16 mouse cellular contexts compared by ENCODE assay signal in genomic region chr1:192087098-192087497, GRCm38 (mm10). TPM values are rescaled to one million over a fixed set of nuclear protein-coding genes. Genes with fewer than 3 reads are reported as not detected.
DNase-seq lines count a peak whose midpoint lies in the region; ATAC-seq and TF ChIP-seq lines count a peak whose summit lies in the region.
"Had no signal": no experiment of that assay in that cellular context is flagged by ENCODE, and none has a peak within 500 bp of the region (broad histone marks: within the 10 kb centered on the region; RNA-seq: fewer than 3 reads in every experiment).

No protein-coding gene starts in this region.

- 75% methylated on average over 4 of the region's 4 CpGs for WGBS in intestine, embryonic 16.5 days
- WGBS in intestine, embryonic 15.5 days: 77% methylated on average over 4 of the region's 4 CpGs
- 72% methylated on average over 4 of the region's 4 CpGs for WGBS in forebrain, postnatal 0 days

- peak; percentile 37 for DNase-seq in lung, postnatal 14 days
- DNase-seq in gastrocnemius, adult 18-20 months (ENCODE audit: low spot score): no peak
- DNase-seq in forebrain, postnatal 0 days: no peak
- DNase-seq: adrenal gland, adult 2 months; cerebellum, adult 9-10 months; gastrocnemius, postnatal 14 days; heart, postnatal 14 days; kidney, postnatal 25 days had no signal

- H3K9me3 ChIP-seq in intestine, embryonic 16.5 days (ENCODE audit: control insufficient read depth, low read length): no peaks in the 10 kb centered on the region
- no peaks in the 10 kb centered on the region for H3K9me3 ChIP-seq in intestine, embryonic 15.5 days
- peaks cover 5% of the 10 kb centered on the region; the same call in 1 of the 2 replicates for H3K9me3 ChIP-seq in megakaryocyte, embryonic 14.5 days
- H3K9me3 ChIP-seq in forebrain, postnatal 0 days (ENCODE audit: low read length): no peaks in the 10 kb centered on the region
- H3K9me3 ChIP-seq: forebrain, embryonic 12.5 days; hindbrain, embryonic 13.5 days; limb, embryonic 10.5 days; midbrain, embryonic 12.5 days had no signal

- peaks cover 20% of the 10 kb centered on the region for H3K4me1 ChIP-seq in intestine, embryonic 16.5 days (ENCODE audit: control insufficient read depth, insufficient read depth, low read length)
- peaks cover 20% of the 10 kb centered on the region for H3K4me1 ChIP-seq in intestine, embryonic 15.5 days (replicated peaks)
- peaks cover 66% of the 10 kb centered on the region for H3K4me1 ChIP-seq in megakaryocyte, embryonic 14.5 days
- H3K4me1 ChIP-seq in forebrain, postnatal 0 days (ENCODE audit: insufficient read depth): no peaks in the 10 kb centered on the region

- no peak for TF ChIP-seq CTCF in forebrain, postnatal 0 days (IDR thresholded peaks at IDR 0.05; ENCODE audit: low read depth)

- H3K36me3 ChIP-seq in intestine, embryonic 16.5 days (ENCODE audit: control insufficient read depth, insufficient read depth, low read length): no peaks in the 10 kb centered on the region
- H3K36me3 ChIP-seq in intestine, embryonic 15.5 days: no peaks in the 10 kb centered on the region
- peaks cover 81% of the 10 kb centered on the region for H3K36me3 ChIP-seq in megakaryocyte, embryonic 14.5 days (replicated peaks; ENCODE audit: low read length)
- H3K36me3 ChIP-seq in forebrain, postnatal 0 days (ENCODE audit: insufficient read depth): no peaks in the 10 kb centered on the region
- H3K36me3 ChIP-seq: forebrain, embryonic 12.5 days; hindbrain, embryonic 13.5 days; limb, embryonic 10.5 days; midbrain, embryonic 12.5 days had no signal

- peak; percentile 9 for ATAC-seq in intestine, embryonic 16.5 days
- ATAC-seq in intestine, embryonic 15.5 days: no peak
- no peak for ATAC-seq in megakaryocyte, adult 5-6 weeks (ENCODE audit: poor library complexity, severe bottlenecking)
- no peak for ATAC-seq in forebrain, postnatal 0 days

- no peak overlapping the region for H3K9ac ChIP-seq in intestine, embryonic 16.5 days (ENCODE audit: low read depth, low read length)
- H3K9ac ChIP-seq in intestine, embryonic 15.5 days: no peak overlapping the region
- no peak overlapping the region for H3K9ac ChIP-seq in forebrain, postnatal 0 days
- H3K9ac ChIP-seq: forebrain, embryonic 12.5 days; hindbrain, embryonic 13.5 days; midbrain, embryonic 12.5 days had no signal

- H3K4me2 ChIP-seq in intestine, embryonic 16.5 days (ENCODE audit: low read depth, low read length): no peak overlapping the region
- no peak overlapping the region for H3K4me2 ChIP-seq in intestine, embryonic 15.5 days (replicated peaks)
- H3K4me2 ChIP-seq in forebrain, postnatal 0 days (ENCODE audit: low read depth): no peak overlapping the region
- H3K4me2 ChIP-seq: forebrain, embryonic 12.5 days; hindbrain, embryonic 13.5 days; midbrain, embryonic 12.5 days had no signal

- no peaks in the 10 kb centered on the region for H3K27me3 ChIP-seq in intestine, embryonic 16.5 days (replicated peaks; ENCODE audit: control insufficient read depth, insufficient read depth, low read length)
- no peaks in the 10 kb centered on the region for H3K27me3 ChIP-seq in intestine, embryonic 15.5 days (replicated peaks)
- no peaks in the 10 kb centered on the region for H3K27me3 ChIP-seq in megakaryocyte, embryonic 14.5 days (replicated peaks)
- no peaks in the 10 kb centered on the region for H3K27me3 ChIP-seq in forebrain, postnatal 0 days (ENCODE audit: insufficient read depth, low read length)

- no peak overlapping the region for H3K27ac ChIP-seq in intestine, embryonic 16.5 days (ENCODE audit: low read length)
- H3K27ac ChIP-seq in intestine, embryonic 15.5 days: no peak overlapping the region
- H3K27ac ChIP-seq in forebrain, postnatal 0 days (ENCODE audit: low read depth, low read length): no peak overlapping the region
- H3K27ac ChIP-seq: forebrain, embryonic 12.5 days; hindbrain, embryonic 13.5 days; limb, embryonic 10.5 days; midbrain, embryonic 12.5 days had no signal

- H3K4me3 ChIP-seq in intestine, embryonic 16.5 days (ENCODE audit: low read length): no peak overlapping the region
- no peak overlapping the region for H3K4me3 ChIP-seq in intestine, embryonic 15.5 days (replicated peaks)
- peak overlapping the region; percentile 40 for H3K4me3 ChIP-seq in megakaryocyte, embryonic 14.5 days (replicated peaks)
- H3K4me3 ChIP-seq in forebrain, postnatal 0 days (ENCODE audit: low read depth, low read length): no peak overlapping the region
- H3K4me3 ChIP-seq: forebrain, embryonic 12.5 days; hindbrain, embryonic 13.5 days; limb, embryonic 10.5 days; midbrain, embryonic 12.5 days had no signal

RNA-seq across cellular contexts. Expression of gene Traf5, which starts 5.3 kb away (rescaled TPM):
- polyA plus RNA-seq in intestine, embryonic 16.5 days (2015; fragmentation: Nextera tagmentation; extraction: Ambion mirVana): 17.5 and 20.7 TPM in 2 replicates
- polyA plus RNA-seq in intestine, embryonic 15.5 days (2015; fragmentation: Nextera tagmentation; extraction: Ambion mirVana): 19.6 and 21.3 TPM in 2 replicates
- polyA plus RNA-seq in megakaryocyte, embryonic 14.5 days (2012; ENCODE audit: insufficient read depth, low replicate concordance): 3.8 and 8.2 TPM in 2 replicates
- 26.7 and 33.1 TPM in 2 replicates for total RNA-seq in megakaryocyte, adult 5-6 weeks (2015)
- total RNA-seq in megakaryocyte, adult 5-6 weeks (2017): 15.8 and 18.9 TPM in 2 replicates
- total RNA-seq in gastrocnemius, adult 18-20 months (2021): 1 to 10 TPM; 1.5 to 3.6 TPM
- total RNA-seq in forebrain, postnatal 0 days (2014; rRNA removed): 2.0 and 4.3 TPM in 2 replicates
- polyA plus RNA-seq in forebrain, postnatal 0 days (2015; fragmentation: Nextera tagmentation; extraction: Ambion mirVana): 1.2 and 1.5 TPM in 2 replicates

RNA-seq across cellular contexts. Expression of gene Rcor3, which starts 50.8 kb away (rescaled TPM):
- polyA plus RNA-seq in intestine, embryonic 16.5 days (2015; fragmentation: Nextera tagmentation; extraction: Ambion mirVana): 22.3 and 24.8 TPM in 2 replicates
- 21.4 and 25.5 TPM in 2 replicates for polyA plus RNA-seq in intestine, embryonic 15.5 days (2015; fragmentation: Nextera tagmentation; extraction: Ambion mirVana)
- polyA plus RNA-seq in megakaryocyte, embryonic 14.5 days (2012; ENCODE audit: insufficient read depth, low replicate concordance): 6.0 and 15.6 TPM in 2 replicates
- total RNA-seq in megakaryocyte, adult 5-6 weeks (2015): 22.4 and 25.1 TPM in 2 replicates
- 15.7 and 18.3 TPM in 2 replicates for total RNA-seq in megakaryocyte, adult 5-6 weeks (2017)
- total RNA-seq in gastrocnemius, adult 18-20 months (2021): 10 to 100 TPM; 25.3 to 32.8 TPM
- 30.7 and 32.6 TPM in 2 replicates for total RNA-seq in forebrain, postnatal 0 days (2014; rRNA removed)
- 35.3 and 48.0 TPM in 2 replicates for polyA plus RNA-seq in forebrain, postnatal 0 days (2015; fragmentation: Nextera tagmentation; extraction: Ambion mirVana)
